Mouse (Mus musculus) megakaryocyte, embryonic 14.5 days (primary cell): Measurements from ENCODE around the gene Lhb.
"Not testable (repeated sequence)": the region's sequence is repeated elsewhere in the genome, so short reads cannot be mapped to it uniquely, and the experiment has no call there.

Source experiments
- FLI1 ChIP-seq: IDR thresholded peaks from 2 replicates; pipeline ENCODE4 v1.6.1; 2012; ENCODE audit warnings: low read length, inconsistent platforms, mixed read lengths
- GATA1 ChIP-seq: IDR thresholded peaks from 3 replicates; pipeline ENCODE4 v1.6.1; 2012; ENCODE audit warnings: mixed read lengths, low read length, inconsistent platforms, borderline replicate concordance

- TF ChIP-seq GATA1, FLI1: not testable (repeated sequence)
Measured at GRCm38 (mm10) chr7:45396337-45396775, 24.3 kb upstream of the Lhb start.
